Mouse (Mus musculus): Measurements from ENCODE around the gene Opn3. TPM values are rescaled to one million over a fixed set of nuclear protein-coding genes. Genes with fewer than 3 reads are reported as not detected.

The Opn3 gene
- polyA plus RNA-seq, 1 experiment from 2014 or later: 8.2 TPM

- Histone ChIP-seq H3K9me3 (ENCODE audit: control insufficient read depth, low read length) (no peaks in the 10 kb centered on the region), H3K27me3 (ENCODE audit: control insufficient read depth, insufficient read depth, low read length) (no peaks in the 10 kb centered on the region), H3K4me1 (replicated peaks; ENCODE audit: control insufficient read depth, insufficient read depth, low read length) (no peaks in the 10 kb centered on the region), H3K4me2 (replicated peaks) (no peak overlapping the region), H3K27ac (no peak overlapping the region), H3K4me3 (replicated peaks; ENCODE audit: low read length) (no peak overlapping the region), H3K36me3 (replicated peaks; ENCODE audit: control insufficient read depth, insufficient read depth) (no peaks in the 10 kb centered on the region), H3K9ac (no peak overlapping the region)
- DNase-seq (ENCODE audit: low spot score): no peak
- WGBS: 81% methylated on average over 7 of the region's 7 CpGs
- ATAC-seq (ENCODE audit: low FRiP score): no peak
Observed at GRCm38 (mm10) chr1:175637677-175638076, 54.9 kb downstream of the Opn3 start.

- WGBS: 96% methylated on average over 14 of the region's 14 CpGs
- no peaks in the 10 kb centered on the region for H3K4me1 ChIP-seq (replicated peaks; ENCODE audit: control insufficient read depth, insufficient read depth, low read length)
- DNase-seq (ENCODE audit: low spot score) (no peak), ATAC-seq (ENCODE audit: low FRiP score) (no peak)
- no peaks in the 10 kb centered on the region for H3K9me3 ChIP-seq (ENCODE audit: control insufficient read depth, low read length)
- no peaks in the 10 kb centered on the region for H3K27me3 ChIP-seq (ENCODE audit: control insufficient read depth, insufficient read depth, low read length)
- H3K36me3 ChIP-seq (replicated peaks; ENCODE audit: control insufficient read depth, insufficient read depth): no peaks in the 10 kb centered on the region
- H3K9ac ChIP-seq: no peak overlapping the region
- H3K4me3 ChIP-seq (replicated peaks; ENCODE audit: low read length): no peak overlapping the region
- H3K4me2 ChIP-seq (replicated peaks): no peak overlapping the region
- H3K27ac ChIP-seq: no peak overlapping the region
Observed at GRCm38 (mm10) chr1:175632470-175632869, 60.1 kb downstream of the Opn3 start.

- Histone ChIP-seq H3K4me1 (replicated peaks; ENCODE audit: control insufficient read depth, insufficient read depth, low read length) (no peaks in the 10 kb centered on the region), H3K27ac (no peak overlapping the region), H3K27me3 (ENCODE audit: control insufficient read depth, insufficient read depth, low read length) (no peaks in the 10 kb centered on the region), H3K4me2 (replicated peaks) (no peak overlapping the region), H3K36me3 (replicated peaks; ENCODE audit: control insufficient read depth, insufficient read depth) (no peaks in the 10 kb centered on the region), H3K9me3 (ENCODE audit: control insufficient read depth, low read length) (no peaks in the 10 kb centered on the region), H3K4me3 (replicated peaks; ENCODE audit: low read length) (no peak overlapping the region), H3K9ac (no peak overlapping the region)
- no peak for DNase-seq (ENCODE audit: low spot score)
- ATAC-seq (ENCODE audit: low FRiP score): no peak
- 86% methylated on average over 10 of the region's 10 CpGs for WGBS
Observed at GRCm38 (mm10) chr1:175631721-175632221, 60.8 kb downstream of the Opn3 start.

DNA sequence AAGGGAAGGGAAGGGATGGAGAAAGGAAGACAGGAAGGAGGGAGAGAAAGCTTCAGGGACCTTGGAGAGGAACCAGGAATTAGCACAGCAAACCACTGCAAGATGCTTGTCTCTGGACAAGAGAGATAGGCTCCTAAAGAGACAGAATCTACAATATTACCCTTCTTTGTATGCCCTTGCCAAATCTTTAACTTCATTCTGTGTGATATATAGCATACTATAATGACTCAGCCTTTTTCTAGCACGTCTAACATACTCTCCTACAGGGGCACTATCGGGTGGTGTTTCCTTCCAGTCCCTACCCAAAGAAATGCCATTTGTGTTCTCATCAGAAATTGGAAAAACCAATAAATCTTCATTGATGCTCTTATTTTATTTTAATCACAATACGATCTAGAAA, 61.5 kb downstream of the Opn3 start:
- WGBS: 86% methylated on average over 3 of the region's 3 CpGs
- H3K27ac ChIP-seq: no peak overlapping the region
- no peaks in the 10 kb centered on the region for H3K9me3 ChIP-seq (ENCODE audit: control insufficient read depth, low read length)
- no peak overlapping the region for H3K9ac ChIP-seq
- no peaks in the 10 kb centered on the region for H3K4me1 ChIP-seq (replicated peaks; ENCODE audit: control insufficient read depth, insufficient read depth, low read length)
- no peaks in the 10 kb centered on the region for H3K27me3 ChIP-seq (ENCODE audit: control insufficient read depth, insufficient read depth, low read length)
- H3K4me2 ChIP-seq (replicated peaks): no peak overlapping the region
- no peaks in the 10 kb centered on the region for H3K36me3 ChIP-seq (replicated peaks; ENCODE audit: control insufficient read depth, insufficient read depth)
- DNase-seq (ENCODE audit: low spot score): no peak
- no peak for ATAC-seq (ENCODE audit: low FRiP score)
- H3K4me3 ChIP-seq (replicated peaks; ENCODE audit: low read length): no peak overlapping the region

DNA sequence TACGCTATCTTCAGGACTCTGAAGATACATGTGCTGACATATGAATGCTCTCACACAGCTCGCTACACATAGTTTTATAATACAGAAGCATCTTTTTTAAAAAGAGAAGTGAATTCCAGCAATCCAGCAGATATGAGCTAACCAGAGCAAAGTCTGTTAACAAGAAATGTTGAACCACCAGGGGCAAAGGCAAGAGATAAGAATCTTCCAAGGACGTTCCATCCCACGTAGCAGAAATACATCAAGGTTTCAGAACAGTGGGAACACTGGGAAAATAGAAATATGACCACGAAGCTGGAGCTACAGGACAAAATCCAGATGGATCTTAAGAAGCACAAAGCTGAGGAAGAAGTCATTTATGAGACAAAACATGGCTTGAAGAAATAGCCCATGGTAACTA, 62.2 kb downstream of the Opn3 start:
- Histone ChIP-seq H3K4me1 (replicated peaks; ENCODE audit: control insufficient read depth, insufficient read depth, low read length) (no peaks in the 10 kb centered on the region), H3K9me3 (ENCODE audit: control insufficient read depth, low read length) (no peaks in the 10 kb centered on the region), H3K36me3 (replicated peaks; ENCODE audit: control insufficient read depth, insufficient read depth) (no peaks in the 10 kb centered on the region), H3K4me2 (replicated peaks) (no peak overlapping the region), H3K27ac (no peak overlapping the region), H3K27me3 (ENCODE audit: control insufficient read depth, insufficient read depth, low read length) (no peaks in the 10 kb centered on the region), H3K9ac (no peak overlapping the region), H3K4me3 (replicated peaks; ENCODE audit: low read length) (no peak overlapping the region)
- no peak for DNase-seq (ENCODE audit: low spot score)
- ATAC-seq (ENCODE audit: low FRiP score): no peak
- 90% methylated on average over 5 of the region's 5 CpGs for WGBS

- ATAC-seq (ENCODE audit: low FRiP score) (no peak), DNase-seq (ENCODE audit: low spot score) (no peak)
- H3K4me1 ChIP-seq (replicated peaks; ENCODE audit: control insufficient read depth, insufficient read depth, low read length): peaks cover 5% of the 10 kb centered on the region
- no peaks in the 10 kb centered on the region for H3K9me3 ChIP-seq (ENCODE audit: control insufficient read depth, low read length)
- H3K27ac ChIP-seq: no peak overlapping the region
- H3K27me3 ChIP-seq (ENCODE audit: control insufficient read depth, insufficient read depth, low read length): no peaks in the 10 kb centered on the region
- H3K4me3 ChIP-seq (replicated peaks; ENCODE audit: low read length): no peak overlapping the region
- H3K4me2 ChIP-seq (replicated peaks): no peak overlapping the region
- H3K36me3 ChIP-seq (replicated peaks; ENCODE audit: control insufficient read depth, insufficient read depth): no peaks in the 10 kb centered on the region
- no peak overlapping the region for H3K9ac ChIP-seq
- 88% methylated on average over 6 of the region's 6 CpGs for WGBS
Observed at GRCm38 (mm10) chr1:175629248-175629647, 63.3 kb downstream of the Opn3 start.

GRCm38 (mm10) chr1:175625990-175626692, 66.4 kb downstream of the Opn3 start:
- Histone ChIP-seq H3K4me3 (replicated peaks; ENCODE audit: low read length) (peak overlapping the region; percentile 65), H3K9me3 (ENCODE audit: control insufficient read depth, low read length) (no peaks in the 10 kb centered on the region), H3K4me2 (replicated peaks) (peak overlapping the region; percentile 69), H3K9ac (0 out of 2 replicates have a peak overlapping the region, but pooled peaks have one; percentile 39), H3K4me1 (replicated peaks; ENCODE audit: control insufficient read depth, insufficient read depth, low read length) (peaks cover 8% of the 10 kb centered on the region), H3K36me3 (replicated peaks; ENCODE audit: control insufficient read depth, insufficient read depth) (no peaks in the 10 kb centered on the region), H3K27ac (no peak overlapping the region), H3K27me3 (ENCODE audit: control insufficient read depth, insufficient read depth, low read length) (no peaks in the 10 kb centered on the region)
- peak; percentile 66 for DNase-seq (ENCODE audit: low spot score)
- 92% methylated on average over 1 of the region's 1 CpGs for WGBS
- ATAC-seq (ENCODE audit: low FRiP score): peak; percentile 46

DNA sequence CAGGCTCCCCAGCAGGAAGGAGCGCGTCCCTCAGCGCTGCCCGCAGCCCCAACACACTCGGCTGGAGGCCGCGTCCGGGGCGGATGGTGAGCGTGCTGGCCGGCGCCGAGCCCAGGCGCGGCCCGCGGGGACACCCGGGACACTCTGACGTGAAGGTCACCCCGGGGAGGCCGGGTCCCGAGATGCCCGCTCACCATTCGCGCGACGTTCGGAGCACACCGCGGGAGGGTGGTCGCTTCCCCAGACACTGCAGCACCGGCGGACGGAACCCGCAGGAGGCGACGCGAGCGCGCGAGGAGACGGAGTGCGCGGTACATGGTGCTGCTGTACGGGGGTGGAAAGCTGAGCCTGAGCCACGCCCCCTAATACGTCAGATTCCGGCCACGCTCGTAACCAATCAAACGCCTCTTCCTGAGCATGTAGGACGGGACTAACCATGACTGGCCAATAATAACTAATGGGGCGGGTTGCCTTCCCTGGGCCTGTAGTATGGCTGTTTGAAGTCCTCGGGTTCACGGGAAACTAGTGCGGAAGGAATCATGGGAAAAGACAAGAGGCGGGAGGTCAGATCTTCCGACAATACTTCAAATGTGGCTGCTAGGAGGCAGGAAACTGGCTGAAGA, 67.2 kb downstream of the Opn3 start, which contains the start of gene Fh1:
Gene Fh1, minus strand, starts transcription at position 379 of the 623 bp plus-strand sequence.
- ATAC-seq (ENCODE audit: low FRiP score): peak; percentile 100
- Histone ChIP-seq H3K36me3 (replicated peaks; ENCODE audit: control insufficient read depth, insufficient read depth) (no peaks in the 10 kb centered on the region), H3K4me1 (replicated peaks; ENCODE audit: control insufficient read depth, insufficient read depth, low read length) (peaks cover 8% of the 10 kb centered on the region), H3K4me2 (replicated peaks) (peak within 1 kb of the TSS; percentile 69), H3K9ac (peak within 1 kb of the TSS; percentile 89), H3K27ac (peak within 1 kb of the TSS; percentile 81), H3K9me3 (ENCODE audit: control insufficient read depth, low read length) (no peaks in the 10 kb centered on the region), H3K4me3 (replicated peaks; ENCODE audit: low read length) (peak within 1 kb of the TSS; percentile 65), H3K27me3 (ENCODE audit: control insufficient read depth, insufficient read depth, low read length) (no peaks in the 10 kb centered on the region)
- under 1% methylated on average over 58 of the region's 58 CpGs for WGBS
- peak; percentile 97 for DNase-seq (ENCODE audit: low spot score)

DNA sequence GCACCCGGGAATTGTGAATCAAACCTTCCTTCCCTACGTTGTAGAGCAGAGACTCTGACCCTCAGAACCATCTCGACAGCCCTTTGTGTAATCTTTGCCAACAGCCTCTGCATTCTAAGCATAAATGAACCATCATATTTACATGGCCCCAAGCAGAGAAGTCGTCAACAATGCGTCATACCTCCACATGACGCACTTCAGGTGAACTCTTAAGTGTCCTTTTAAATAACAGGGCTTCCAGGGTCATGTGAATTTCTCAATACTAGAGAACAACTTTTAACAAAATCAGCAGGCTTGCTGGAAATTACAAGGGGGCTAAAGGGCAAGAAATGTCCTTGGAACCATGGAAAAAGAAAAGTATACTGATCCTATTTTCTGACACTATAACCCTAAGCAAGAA, 68.9 kb downstream of the Opn3 start:
- WGBS: 87% methylated on average over 6 of the region's 6 CpGs
- no peaks in the 10 kb centered on the region for H3K27me3 ChIP-seq (ENCODE audit: control insufficient read depth, insufficient read depth, low read length)
- no peak overlapping the region for H3K9ac ChIP-seq
- DNase-seq (ENCODE audit: low spot score) (no peak), ATAC-seq (ENCODE audit: low FRiP score) (no peak)
- peaks cover 8% of the 10 kb centered on the region; the same call in 1 of the 2 replicates for H3K36me3 ChIP-seq (replicated peaks; ENCODE audit: control insufficient read depth, insufficient read depth)
- no peak overlapping the region for H3K27ac ChIP-seq
- no peak overlapping the region for H3K4me3 ChIP-seq (replicated peaks; ENCODE audit: low read length)
- no peaks in the 10 kb centered on the region for H3K9me3 ChIP-seq (ENCODE audit: control insufficient read depth, low read length)
- peaks cover 8% of the 10 kb centered on the region for H3K4me1 ChIP-seq (replicated peaks; ENCODE audit: control insufficient read depth, insufficient read depth, low read length)
- no peak overlapping the region for H3K4me2 ChIP-seq (replicated peaks)

Measured in hindbrain, embryonic 14.5 days (tissue).